Mouse (Mus musculus): ENCODE data around the gene Nupl2. TPM values are rescaled to one million over a fixed set of nuclear protein-coding genes. Genes with fewer than 3 reads are reported as not detected.

Gene Nupl2
- polyA plus RNA-seq (2017; shearing (Covaris generic)), result 1 to 10 TPM; 6.8 to 7.0 TPM

DNA sequence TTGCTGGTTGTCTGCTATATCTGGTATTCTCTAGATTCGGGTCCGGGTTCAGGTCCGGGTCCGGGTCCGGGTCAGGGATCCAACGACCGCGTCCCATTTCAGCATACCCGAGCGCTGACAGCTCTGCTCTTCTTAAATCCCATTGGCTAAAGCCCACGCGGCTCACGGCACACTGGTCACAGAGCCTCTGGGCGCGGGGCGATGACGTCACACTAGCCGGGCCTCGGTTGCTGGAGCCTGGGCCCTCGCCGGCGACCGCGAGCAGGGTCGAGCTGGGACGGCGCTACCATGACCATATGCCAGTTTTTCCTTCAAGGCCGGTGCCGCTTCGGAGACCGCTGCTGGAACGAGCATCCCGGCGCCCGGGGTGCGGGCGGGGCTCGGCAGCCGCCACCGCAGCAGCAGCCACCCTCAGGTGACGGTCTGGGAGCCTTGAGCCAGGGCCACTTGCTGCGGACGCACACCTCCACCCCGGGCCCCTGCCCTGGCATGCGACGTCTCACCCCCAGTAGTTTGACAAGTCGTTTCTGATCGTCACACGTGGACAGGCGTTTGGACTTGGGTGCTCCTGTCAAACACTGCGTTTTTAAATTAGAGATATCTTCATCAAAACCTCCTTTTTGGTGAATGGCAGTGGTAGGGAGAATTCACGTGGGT, at the start of gene Nupl2:
Gene Nupl2 (plus strand): TSS at position 175 of the 657 bp plus-strand sequence.
- peak; percentile 99 for ATAC-seq

DNA sequence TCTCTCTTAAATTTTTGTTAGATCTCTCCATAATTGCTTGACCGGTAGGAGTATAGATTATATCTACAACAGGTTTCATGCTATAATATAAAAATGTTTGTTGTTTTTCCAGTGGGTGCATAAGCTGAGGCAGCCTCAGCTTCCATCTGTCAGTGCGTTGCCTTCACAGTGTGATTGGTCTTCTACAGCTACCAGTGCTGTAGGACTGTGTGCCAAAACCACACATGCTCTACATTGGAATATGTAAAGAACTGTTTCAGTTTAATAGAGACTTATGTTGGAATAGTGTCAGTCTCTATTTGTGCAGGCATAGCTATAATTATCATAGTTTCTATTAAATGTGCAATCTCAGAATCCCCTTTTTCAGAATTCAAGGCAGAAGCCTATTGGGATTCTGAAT, 42.5 kb upstream of the Nupl2 start:
- no peak for ATAC-seq

- no peak for ATAC-seq
Measured at GRCm38 (mm10) chr5:24124175-24124574, 40.6 kb upstream of the Nupl2 start.

GRCm38 (mm10) chr5:24124579-24125276, 40.0 kb upstream of the Nupl2 start:
- ATAC-seq, result no peak

DNA sequence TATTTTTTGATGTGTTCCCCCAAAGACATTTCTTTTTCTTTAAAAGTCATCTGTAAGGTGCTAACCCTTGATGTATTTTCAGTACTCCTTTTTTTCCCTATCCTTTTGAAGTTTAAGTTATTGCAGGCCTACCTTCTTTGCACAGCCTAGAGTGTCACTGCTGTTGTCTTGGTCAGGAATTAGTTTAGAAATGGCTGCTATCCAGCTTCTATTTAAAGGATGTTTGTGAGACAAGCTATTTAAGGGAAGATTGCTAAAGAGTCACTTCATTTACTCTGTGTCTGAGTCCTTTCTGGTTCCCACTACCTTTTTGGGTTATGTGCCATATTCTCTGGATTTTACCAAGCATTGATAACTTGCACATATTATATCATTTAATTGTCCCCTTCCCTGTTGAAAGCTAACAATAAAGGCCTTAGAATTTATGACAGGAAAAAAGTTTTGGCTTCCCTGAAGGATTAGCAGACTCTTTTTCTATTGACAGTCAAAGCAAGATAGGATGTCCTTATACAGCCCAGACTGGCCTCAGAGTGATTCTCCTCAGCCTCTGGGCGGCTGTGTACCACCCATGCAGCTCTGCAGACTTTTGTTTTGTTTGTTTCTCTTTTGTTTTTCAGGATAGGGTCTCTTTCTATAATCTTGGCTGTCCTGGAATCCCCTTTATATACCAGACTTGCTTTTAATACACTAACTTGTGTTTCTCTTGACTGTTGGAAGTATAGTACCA, 38.7 kb upstream of the Nupl2 start:
- no peak for ATAC-seq

DNA sequence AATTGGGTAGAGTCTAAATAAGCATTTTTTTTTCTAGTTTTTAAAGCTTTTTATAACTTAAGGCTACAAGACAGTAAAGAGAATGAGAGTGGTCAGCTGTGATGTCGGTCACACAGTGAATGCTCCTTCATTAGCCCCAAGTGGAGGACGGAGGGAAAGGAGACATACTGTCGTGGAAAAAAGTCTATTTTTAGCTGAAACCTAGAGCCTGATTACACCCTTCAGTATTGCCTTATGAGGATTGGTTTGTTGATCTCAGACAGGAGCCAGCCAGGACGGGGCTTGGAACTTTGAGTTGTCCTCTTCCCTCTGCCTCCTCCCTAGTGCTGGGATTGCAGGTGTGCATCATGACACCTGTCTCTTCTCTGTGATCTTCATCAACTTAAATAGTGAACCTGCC, 37.8 kb upstream of the Nupl2 start:
- ATAC-seq, result no peak

- no peak for ATAC-seq
Measured at GRCm38 (mm10) chr5:24146964-24147363, 17.8 kb upstream of the Nupl2 start.

DNA sequence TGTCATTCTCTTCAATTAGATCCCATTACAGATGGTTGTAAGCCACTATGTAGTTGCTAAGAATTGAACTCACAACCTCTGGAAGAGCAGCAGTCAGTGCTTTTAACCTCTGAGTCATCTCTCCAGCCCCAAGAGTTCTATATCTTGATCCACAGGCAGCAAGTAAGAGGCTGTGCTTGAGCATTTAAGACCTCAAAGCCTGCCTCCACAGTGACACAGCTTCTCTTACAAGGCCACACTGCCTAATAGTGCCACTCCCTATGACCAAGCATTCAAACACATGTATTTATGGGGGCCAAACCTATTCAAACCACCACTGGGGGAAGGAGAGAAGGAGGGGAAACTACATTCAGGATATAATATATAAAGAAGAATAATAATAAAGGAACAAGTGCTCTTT, 12.6 kb upstream of the Nupl2 start:
- no peak for ATAC-seq

GRCm38 (mm10) chr5:24156774-24157173, 8.0 kb upstream of the Nupl2 start:
- ATAC-seq, result no peak

- no peak for ATAC-seq
Measured at GRCm38 (mm10) chr5:24167263-24167662, 2.5 kb downstream of the Nupl2 start.

- no peak for ATAC-seq
Measured at GRCm38 (mm10) chr5:24169881-24170280, 5.1 kb downstream of the Nupl2 start.

DNA sequence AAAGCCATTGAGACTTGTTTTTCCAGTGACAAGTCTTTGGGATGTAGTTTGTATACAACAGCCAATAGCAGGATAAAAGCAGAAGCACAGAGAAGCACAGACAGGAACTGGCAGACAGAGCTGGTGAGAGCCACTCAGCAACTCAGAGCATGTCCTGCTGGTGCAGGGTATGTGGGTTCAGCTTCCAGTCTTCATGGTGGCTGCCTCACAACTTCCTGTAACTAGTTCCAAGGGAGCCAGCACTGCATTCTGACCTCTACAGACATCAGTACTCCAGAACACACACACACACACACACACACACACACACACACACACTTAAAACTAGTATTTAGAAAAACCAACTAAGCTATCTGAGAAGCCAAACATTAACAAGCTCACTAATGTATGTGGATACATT, 7.3 kb downstream of the Nupl2 start:
- no peak for ATAC-seq

DNA sequence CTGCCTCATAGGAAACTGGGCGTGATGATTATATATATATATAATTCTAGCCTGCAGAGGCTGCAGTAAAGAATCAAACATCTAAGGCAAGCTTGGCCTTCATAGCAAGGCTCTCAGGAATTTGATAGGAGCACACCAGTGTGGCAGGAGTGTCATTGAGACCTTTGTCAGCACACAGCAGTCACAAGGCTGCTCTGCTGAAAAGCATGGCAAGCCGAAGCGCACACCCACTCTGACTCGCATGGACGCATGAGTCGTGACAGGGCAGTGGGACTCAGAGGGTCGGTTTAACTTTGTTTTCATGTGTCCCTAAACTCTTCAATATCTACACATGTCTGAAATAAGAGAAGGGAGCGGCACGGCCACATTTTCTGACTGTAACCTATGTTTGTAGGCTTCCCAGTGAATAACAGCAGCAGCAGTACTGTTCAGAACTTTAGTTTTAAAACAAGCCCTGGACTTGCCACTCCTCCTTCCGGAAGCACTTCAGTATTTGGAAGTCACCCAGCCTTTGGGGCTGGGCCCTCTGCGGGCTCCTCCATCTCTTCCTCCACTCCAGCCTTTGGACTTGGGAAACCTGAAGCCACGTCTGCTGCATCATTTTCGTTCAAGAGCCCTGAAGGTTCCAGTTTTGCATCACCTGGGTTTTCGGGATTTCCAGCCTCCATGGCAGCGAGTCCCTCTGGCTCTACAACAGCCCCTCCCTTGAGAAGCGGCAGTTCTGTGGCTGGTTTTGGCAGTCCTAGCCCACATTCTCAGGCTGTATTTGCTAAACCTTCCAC, 16.9 kb downstream of the Nupl2 start:
- no peak for ATAC-seq

GRCm38 (mm10) chr5:24182296-24182734, 17.6 kb downstream of the Nupl2 start:
- ATAC-seq, result no peak

DNA sequence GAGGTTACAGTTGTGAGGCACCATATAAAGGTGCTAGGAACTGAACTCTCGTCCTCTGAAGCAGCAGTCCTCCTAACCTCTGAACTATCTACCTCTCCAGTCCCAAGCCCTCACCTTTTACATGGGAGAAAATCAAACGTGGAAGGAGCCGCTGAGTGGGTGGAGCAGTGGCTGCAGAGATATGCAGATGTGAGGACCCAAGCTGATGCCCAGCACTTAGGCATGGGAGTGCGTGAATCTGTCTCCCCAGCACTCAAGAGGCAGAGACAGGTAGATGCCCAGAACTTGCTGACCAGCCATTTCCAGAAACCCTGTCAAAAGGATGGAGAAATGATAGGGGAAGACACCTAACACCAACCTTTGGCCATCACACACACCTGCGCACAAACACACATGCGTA, 18.3 kb downstream of the Nupl2 start:
- no peak for ATAC-seq

- ATAC-seq, result no peak
Measured at GRCm38 (mm10) chr5:24184011-24184410, 19.2 kb downstream of the Nupl2 start.

GRCm38 (mm10) chr5:24188476-24188875, 23.7 kb downstream of the Nupl2 start:
- ATAC-seq, result no peak

GRCm38 (mm10) chr5:24191821-24192220, 27.1 kb downstream of the Nupl2 start:
- ATAC-seq, result no peak

DNA sequence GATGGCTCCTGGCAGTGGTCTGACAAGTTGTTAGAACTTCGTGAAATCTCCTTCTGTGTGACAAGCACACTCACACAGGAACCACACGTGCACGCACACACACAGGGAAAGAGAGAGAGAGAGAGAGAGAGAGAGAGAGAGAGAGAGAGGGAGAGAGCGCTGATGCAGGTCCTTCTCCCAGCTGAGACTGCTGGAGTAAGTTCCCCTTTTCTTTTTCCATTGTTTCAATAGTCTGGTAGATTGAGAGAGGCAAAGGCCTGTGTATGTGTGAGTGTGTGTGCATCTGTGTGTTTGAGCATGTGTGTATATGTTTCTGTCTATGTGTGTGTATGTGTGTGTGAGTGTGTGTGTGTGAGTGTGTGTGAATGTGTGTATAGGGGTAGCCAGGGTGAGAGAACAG, 36.2 kb downstream of the Nupl2 start:
- no peak for ATAC-seq

DNA sequence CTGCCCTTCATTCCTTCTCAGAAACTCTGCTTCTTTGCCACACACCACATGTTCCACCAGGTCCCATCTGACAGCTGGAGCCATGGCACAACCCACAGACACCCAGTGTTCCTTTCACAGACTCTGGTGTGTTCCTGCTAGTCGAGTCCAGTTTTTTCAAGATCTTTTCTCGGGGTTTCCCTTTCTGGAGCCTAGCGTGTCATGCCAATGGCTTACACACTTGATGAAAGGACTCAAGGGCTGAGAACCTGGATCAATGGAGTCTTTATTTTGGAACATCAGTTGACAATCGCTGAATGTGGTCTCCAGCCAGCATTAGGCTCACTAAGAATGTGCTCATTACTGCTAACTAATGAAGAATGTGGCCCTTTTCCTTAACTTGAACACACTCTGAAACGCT, 37.7 kb downstream of the Nupl2 start:
- no peak for ATAC-seq

DNA sequence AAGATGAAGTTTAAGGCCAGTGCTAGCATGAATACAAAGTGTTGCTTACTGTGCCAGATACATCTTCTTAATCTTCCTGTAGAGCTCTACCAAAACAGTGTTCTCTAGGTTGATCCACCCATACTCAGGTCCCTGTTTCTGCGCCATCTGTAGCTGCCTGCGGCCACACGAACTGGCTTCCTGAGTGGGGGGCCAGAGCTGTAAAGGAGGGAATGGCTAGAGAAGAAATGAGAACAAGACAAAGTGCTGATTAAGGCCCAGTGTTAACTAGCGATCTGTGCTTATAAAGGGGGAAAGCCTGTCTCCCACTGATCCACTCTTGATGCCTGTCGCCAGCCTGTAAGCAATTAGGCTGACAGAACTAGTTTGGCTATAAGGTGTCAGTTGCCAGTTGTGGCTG, 38.5 kb downstream of the Nupl2 start:
- no peak for ATAC-seq

GRCm38 (mm10) chr5:24207965-24208364, 43.2 kb downstream of the Nupl2 start:
- ATAC-seq, result no peak

DNA sequence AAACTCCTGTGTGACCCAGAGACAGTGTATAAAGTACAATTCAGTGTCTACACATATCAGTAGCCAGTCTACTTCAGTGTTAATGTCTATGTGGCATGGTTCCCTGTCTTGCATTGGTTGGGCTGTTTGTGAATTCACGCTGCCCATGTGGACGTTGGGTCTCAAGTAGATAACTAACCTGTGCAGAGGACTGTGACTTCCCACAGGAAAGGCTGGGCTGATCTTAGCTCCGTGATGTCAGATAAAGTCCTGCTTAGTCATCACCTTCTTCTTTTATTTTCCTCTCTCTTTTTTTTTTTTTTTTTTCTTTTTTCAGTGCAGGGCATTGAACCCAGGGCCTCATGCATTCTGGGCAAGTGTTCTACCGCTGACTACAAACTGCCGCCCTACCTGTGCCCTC, 43.7 kb downstream of the Nupl2 start:
- no peak for ATAC-seq
